Mouse (Mus musculus) 3T3-L1 (cell line): ENCODE data around the gene Prkg1.
A peak's percentile ranks its signal among the peaks of the same experiment; 100 is the strongest.

Source experiments
- DNase-seq: peaks from one replicate; pipeline ENCODE4 v3.0.0-alpha.2; 2015; ENCODE audit warnings: low read depth, low spot score

Prkg1 gene

DNA sequence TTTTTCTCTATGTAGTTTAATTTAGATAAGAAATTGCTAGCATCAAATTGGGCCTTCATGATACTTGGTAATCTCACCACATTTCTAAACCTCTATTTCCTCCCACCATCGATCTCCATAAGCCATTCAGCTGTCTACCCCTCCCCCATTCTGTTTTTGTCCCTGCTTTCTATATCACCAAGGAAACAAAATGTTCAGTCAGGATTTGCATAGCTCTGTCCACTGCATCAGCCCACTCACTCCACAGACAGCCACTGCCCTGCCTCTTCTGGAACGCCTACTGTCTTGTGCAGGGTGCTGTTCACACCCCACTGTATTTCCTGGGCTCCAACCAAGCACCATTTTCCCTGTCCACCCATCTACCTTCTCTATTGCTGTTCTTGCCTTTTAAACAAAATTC is 874.5 kb downstream of the Prkg1 start:
- no peak for DNase-seq

DNA sequence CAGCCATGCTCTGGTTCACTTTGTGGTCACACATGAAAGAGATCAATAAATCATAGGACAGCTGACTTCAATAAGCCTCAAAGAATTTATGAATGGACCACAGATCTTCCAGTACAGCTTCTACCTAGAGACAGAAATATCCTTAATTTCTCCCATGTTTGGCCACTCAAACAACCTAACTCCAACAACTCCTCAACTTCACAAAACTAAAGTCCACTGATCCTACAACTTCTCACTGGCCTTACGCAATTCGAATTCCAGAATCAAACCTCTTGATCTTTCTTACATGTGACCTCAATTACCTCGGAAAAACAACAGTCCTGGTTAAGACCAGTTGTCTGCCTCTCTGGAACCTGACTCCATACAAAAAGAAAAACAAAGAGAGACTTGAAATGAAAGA is 875.0 kb downstream of the Prkg1 start:
- DNase-seq, result peak; percentile 7

DNA sequence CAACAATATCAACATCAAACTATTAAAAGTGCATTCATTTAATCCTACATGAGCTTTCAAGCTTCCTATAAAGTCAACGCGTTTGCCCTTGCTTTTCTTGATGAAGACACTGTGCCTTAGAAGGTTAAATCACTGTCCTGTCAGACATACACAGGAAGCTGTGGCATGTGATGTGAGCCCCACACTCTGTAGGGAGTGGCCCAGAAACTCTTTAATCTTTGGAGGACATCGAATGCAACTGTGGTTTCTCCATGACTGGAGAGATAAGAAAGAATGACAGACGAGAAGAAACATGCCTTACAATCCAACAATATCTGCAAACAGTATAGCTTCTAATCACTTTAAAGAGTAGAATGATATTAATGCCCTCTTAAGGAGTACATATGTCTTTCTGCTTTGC is 903.4 kb downstream of the Prkg1 start:
- DNase-seq, result no peak

DNA sequence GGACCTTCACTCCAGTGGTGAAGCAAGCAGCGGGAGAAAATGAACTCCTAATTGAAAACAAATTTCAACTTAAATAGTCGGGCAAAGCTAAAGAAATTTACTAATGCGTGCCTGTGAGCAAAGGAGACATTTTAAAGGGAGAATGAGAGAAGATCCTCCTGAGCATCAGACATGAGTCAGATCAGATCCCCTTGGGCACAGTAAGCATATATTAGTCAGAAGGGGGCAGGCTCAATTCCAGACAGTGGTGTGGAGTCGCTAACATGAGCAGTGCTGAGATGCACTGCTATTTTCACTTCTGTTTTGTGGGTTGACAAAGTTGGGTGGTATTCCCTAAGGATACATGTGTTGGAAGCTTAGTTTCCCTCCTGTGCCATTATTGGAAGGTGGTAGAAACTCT is 913.8 kb downstream of the Prkg1 start:
- peak; percentile 83 for DNase-seq

DNA sequence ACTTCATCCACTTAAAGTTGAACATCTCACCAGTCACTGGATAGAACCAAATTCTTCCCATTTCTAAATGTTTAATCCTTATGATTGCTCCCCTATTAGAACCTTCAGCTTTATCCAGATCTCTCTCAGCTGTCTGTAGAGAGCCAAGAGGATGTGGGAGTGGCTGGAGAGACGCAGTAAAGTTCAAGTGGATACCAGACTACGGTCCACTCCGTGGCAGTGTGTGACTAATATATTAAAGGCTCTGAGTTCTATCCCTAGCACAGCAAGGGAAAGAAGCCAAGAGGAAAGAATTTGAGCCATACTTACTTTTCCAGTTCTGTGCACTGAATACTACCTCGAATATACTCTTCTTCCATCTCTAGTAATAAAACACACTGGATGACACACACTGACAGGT is 919.9 kb downstream of the Prkg1 start:
- DNase-seq, result peak; percentile 47

DNA sequence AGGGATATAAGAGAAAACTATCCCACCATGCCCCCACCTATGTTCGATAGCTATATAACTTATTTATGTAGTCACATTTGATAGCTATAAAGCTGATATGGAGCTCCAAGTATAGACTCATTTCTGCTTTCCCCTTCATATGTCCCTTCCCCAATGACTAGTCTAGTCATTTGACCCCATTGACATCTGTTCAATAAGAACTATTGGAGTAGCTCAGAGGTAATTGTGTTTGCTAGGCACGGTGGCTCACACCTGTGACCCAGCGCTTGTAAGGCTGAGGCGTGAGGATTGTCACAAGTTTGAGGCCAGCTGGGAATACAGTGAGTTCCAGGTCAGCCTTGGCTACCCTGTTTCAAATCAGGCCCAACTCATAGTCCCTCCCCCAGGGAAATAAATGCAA is 921.2 kb downstream of the Prkg1 start:
- no peak for DNase-seq

DNA sequence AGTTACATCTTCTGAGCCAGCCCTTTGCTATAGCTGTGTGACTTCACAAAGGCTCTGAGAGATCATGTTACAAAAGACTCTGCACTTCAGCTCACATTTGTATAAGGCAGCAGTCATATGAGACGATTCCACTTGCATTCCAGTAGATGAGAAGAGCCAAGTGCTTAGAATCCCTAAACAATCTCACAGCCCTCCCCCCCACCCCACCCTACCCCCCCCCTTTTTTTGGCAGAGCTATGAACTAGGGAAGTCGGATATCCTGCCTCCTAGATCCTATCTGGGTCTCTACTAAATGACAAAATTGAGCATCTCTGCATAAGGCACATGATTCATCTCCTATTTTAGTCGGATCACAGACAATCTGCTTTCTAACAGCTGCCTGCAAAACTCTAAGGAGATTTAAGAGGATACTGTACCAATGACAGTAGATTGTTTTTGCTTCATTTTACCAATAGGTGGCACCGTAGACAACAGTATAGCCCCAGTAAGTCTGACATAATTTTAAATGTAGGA is 921.7 kb downstream of the Prkg1 start:
- peak; percentile 81 for DNase-seq

DNA sequence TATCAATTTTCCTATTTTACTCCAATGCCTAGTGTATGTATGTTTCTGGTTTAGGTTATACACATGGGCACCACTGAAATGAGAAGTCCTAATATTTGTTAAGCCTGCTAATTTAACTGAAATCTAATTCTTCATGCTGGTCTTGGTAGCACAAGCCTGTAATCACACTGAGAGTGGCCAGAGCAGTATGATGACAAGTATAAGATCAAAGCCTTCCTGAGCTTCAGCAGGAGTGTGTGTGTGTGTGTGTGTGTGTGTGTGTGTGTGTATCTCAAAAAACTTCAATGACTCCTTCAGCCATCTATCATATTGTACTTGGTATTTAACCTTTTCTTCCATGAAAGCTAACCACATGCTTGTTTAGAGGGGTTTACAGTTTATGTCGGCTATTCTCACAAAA is 922.2 kb downstream of the Prkg1 start:
- no peak for DNase-seq

DNA sequence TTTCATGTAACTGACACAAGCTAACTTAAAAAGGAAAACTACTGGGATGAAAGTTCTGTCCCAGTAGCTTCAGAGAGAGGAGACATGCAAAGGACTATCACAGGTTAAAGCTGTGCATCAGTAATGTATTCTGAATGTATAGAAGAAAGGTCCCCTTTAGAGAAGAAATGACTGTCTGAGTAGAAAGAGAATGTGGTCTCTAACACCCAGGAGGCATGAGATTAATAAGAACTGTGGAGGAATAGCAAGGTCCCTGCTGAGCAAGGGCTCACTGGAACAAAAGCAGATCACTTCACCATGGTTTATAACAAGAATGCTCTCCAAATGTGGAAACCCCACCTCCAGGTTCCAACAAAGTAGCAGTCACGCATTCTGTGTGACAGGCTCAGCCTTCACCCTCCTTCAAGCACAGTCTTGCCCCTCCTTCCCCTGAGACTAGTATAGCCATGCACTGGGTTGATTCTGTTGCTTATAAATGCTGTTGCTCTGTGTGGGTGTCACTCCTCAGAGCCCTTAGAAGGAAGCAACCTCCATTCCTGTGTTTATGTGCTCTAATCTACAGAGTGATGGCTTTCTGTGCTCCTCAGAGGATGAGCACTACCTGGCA is 931.7 kb downstream of the Prkg1 start:
- no peak for DNase-seq

DNA sequence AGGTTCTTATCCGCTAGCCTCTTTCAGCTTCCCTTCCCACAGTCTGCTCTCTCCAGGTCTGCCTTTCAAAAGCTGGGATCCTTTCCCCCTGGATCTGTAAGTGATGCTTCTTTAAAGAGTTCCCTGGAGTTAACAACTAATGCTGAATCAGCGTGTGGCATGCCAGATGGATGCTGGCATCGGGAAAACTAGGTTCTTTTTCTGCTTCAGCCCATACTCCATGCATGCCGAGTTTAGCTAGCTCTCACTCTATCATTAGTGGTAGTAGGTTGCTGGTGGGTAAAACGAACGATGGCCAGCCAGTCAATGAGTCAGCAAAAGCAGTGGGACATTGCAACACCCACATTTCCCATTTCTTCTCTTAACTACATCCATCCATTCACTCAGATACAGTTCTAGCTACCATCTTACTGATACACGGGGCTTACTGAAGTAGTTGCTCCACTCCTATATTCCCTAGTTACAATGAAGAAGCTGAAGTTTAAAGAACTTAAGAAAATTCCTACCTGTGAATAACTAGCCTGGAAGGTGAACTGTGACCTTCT is 935.5 kb downstream of the Prkg1 start:
- no peak for DNase-seq

DNA sequence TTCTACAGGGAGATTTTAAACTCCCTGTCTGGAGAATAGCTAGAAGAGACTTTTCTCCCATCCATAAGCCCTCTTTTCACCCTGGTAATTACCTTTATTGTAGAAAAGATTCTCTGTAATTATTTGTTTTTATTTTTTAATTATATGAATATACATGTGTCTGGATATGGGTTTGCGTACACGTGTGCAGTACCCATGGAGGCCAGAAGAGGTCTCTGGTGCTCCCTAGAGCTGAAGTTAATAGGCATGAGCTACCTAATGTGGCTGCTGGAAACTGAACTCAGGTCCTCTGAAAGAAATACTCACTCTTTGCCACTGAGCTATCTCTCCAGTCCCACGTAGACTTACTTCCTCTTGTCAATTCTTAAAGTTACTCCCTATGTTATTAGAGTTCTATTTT is 937.0 kb downstream of the Prkg1 start:
- no peak for DNase-seq

DNA sequence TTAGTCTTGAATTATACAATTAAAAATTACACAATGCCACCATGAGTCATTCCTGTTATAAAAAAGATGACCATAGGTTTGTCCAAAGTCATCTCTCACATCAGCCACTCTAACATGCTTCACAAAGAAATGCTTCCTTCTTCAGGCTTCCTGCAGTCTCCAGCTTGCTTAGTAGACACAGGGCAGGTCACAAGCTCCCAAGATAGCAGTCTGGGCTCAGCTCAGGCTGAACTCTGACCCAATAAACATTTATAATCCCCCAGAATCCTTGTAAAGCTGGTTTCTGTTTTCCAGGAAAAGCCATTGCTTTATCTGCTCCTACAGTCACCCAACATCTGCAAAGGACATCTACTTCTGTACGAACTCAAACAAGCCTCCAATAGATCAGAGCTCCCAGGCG is 938.7 kb downstream of the Prkg1 start:
- DNase-seq, result no peak

DNA sequence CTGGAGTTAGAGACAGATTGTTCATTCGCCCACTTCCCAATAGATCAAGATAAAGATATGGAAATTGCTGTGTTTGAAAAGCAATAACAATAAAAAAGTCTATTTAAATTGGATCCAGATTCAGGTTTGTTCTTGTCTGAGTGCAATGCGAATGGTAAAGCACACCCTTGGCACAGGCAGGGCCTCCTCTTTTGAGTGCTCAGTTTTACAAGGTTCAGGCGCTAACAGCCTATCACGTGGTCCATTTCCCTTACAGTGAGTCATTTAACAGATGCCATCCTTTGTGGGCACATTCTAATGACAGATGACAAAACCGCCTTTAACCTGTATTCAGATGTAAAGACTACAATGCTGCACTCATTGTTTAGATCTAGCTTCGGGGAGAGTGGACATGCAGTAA is 949.2 kb downstream of the Prkg1 start:
- no peak for DNase-seq

DNA sequence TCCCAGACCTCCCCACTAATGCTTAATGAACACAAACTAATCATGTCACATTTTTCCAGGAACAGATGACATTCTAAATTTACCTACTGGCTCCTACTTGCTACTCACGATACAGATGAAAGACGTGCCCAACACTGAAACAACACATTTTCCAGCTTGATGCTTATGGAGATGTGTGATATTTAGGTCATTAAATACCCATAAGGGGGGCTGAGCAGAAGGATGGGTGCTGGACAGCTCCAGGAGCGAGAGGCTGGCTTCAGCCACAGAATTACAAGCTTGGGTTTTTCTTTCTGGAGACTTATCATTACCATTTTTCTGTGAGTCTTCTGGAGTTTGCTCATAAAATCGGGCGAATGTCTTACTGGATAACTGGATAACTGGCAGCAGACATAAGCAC is 958.6 kb downstream of the Prkg1 start:
- DNase-seq, result no peak

DNA sequence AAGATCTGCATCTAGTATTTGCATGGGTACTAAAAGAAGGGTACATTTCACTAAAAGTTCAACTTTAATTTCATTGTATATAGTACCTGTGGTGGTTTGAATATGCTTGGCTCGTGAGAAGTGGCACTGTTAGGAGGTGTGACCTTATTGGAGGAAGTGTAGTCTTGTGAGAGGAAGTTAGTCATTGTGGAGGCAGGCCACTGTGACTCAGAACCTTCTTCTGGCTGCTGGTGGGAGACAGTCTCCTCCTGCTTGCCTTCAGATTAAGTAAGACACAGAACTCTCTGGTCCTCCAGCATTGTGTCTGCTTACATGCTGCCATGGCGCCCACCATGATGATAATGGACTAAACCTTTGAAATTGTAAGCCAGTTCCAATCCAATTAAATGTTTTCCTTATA is 984.0 kb downstream of the Prkg1 start:
- peak; percentile 34 for DNase-seq

DNA sequence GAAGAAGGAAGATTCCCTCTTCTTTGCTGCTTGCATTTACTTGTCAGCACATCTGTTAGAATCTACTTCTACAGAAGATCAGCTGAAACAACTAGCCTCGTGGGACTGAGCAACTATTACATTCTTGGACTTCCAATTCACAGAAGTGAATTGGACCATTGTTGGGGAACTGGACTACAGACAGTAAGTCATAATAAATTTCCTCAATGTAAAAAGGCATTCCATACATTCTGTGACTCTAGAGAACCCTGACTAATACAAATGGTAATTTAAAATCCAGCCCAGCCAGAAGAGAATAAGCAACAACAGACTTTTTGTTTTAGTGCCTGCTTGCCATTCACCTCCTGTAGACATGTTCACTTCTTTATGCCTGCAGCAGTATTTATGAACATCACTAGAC is 996.5 kb downstream of the Prkg1 start:
- no peak for DNase-seq

DNA sequence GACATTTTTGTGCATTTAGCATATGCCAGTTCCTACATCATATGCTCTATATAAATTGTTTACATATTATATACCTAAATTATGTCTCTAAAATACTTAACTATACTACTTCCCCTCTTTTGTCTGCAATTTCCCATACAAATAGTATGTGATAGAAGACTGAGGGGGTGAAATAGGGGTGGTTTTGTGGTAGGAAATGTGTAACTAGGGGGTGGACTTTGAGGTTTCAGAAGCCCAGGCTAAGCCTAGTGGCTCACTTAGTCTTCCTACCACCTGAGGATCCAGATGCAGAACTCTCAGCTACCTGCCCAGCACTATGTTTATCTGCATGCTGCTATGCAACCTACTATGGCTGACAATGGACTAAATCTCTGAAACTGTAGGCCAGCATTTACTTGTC is 1020.4 kb downstream of the Prkg1 start:
- DNase-seq, result no peak

DNA sequence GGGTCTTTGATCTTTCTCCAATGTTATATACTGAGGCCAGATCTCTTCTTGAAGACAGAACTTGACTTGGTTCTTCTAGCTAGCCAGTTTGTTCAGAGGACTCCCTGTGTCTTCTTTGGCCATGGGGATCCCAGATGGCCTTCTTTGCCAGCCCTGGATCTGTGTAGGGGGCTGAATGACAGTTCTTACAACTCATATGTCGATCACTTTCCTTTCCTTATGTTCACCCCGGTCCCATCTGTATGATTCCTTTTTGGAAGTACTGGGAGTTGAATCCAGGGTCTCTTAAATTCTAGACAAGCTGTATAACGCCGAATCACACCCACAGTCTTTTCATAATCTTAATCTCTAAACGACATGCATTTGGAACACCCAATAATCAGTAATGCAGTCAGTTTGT is 1065.7 kb downstream of the Prkg1 start:
- DNase-seq, result no peak

DNA sequence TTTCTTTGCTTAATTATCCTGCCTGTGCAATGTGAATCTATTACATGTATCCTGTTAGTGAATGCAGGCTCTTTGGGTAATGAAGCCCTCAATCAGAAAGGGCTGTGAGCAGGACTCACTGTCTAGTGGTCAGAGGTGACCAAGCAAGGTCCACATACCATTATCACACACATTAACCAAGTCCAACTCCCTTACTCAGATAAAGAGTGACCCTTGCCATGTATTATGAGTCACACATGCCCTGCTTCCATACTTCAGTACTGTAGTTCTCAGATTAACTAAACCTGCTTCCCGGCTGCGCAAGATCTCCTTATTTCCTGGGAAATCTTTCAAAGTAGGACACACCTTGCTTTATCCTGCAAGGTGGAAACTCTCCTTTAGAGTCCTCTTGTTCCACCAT is 1073.6 kb downstream of the Prkg1 start:
- DNase-seq, result no peak

DNA sequence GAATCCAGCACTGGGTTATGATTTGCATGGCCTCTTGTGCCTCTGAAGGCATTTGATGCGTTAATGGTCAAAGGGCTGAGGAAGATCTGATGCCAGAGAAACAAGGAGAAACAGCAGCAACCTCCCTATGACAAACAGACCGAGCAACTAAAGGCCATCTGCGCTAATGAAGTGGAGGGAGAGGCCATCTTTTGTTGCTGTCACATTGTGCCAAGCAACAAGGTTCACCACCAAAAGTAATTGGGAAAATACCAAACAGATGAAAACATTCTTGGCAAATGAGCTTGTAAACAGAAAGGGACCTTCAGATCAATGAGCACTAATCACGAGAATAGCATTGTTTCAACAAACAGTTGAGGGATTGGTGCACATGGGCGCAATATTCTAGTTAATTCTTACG is 1074.1 kb downstream of the Prkg1 start:
- no peak for DNase-seq

DNA sequence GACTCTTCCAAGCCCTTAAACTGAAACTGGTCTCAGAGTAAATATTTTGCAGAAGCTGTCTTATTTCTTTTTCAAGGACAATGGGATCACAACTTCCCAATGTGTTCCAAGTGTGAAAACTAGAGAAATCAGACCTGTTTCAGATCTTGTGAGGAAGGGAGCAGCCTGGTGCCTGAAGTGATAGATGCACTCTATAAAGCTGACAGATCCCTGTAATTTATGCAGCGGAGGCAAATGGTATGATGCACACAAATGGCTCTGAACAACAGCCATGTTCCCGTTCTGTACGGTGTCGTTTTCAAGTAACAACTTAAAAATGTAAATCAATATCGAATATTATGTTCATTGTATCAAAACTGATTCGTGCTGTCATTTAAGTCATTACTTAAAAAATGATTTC is 1076.9 kb downstream of the Prkg1 start:
- DNase-seq, result no peak

DNA sequence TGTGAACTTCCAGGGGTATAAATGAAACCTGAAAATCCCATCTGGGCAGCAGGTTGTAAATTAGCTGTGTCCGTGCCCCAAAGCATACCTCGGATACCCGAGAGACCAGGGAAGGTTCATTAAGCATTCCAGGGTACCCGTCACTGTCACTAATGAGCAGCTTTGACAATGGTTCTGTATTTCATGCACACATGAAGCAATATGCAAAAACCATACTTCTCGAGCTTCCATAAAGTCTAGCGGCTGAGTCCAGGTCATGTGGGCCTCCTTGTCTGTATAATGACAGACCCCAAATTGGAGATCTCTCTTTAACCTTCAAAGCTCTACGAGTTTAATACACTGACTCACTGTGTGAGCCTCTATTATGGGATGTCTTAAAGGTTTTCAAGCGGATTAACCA is 1088.5 kb downstream of the Prkg1 start:
- no peak for DNase-seq

DNA sequence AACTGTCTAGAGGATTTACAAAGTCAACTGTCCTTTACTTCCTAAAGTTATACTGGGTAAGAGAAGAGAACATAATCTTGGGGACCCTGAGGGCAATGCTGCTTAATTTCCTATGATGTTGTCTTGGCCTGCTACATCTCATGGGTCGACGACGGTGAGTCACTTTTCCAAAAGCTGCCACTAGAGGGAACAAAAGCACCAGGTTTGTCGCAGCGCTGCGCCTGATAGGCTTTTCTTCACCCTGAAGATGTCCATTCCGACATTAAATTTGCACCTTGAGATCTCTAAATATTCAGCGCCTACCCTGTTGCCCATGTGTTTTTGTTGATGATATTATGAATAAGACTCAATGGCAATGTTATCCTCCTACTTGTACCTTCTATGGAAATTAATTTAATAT is 1100.6 kb downstream of the Prkg1 start:
- DNase-seq, result peak; percentile 76

DNA sequence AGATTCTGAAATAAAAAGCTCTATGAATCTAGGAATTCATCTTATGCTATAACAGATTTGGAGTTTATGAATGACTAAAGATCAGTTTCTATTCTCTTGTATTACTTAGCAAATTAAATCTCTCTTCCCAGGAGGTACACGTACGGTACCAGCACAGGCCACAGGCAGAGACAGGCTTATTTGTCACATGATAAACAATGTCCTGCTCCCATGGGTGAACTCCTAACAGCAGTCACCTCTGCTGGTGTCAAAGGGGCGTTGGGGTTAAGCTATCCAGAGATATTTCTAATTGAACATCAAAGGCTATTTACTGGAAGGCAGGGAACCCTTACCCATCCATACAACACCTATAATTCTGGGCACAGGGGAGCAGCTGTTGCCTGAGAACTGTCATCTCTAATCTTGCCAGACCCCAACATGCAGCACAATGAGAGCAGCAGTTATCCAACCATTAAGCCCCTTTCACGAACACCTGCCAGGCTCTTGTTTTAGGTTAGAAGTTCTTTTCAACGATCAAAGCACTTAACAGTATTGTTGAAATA is 1122.1 kb downstream of the Prkg1 start:
- DNase-seq, result no peak
